Mouse (Mus musculus) thymus, adult 2 months (tissue): ENCODE results near the gene Mgat2. TPM values are rescaled to one million over a fixed set of nuclear protein-coding genes. Genes with fewer than 3 reads are reported as not detected.

Source experiments
- DNase-seq: peaks from one replicate; pipeline ENCODE4 v3.0.0; 2021
- H3K27ac ChIP-seq: fragments of 200-500 bp; 2 replicates; pipeline ENCODE4 v1.5.1; 2012; ENCODE audit warnings: low read length, control low read depth; ENCODE audit not compliant: control insufficient read depth, insufficient read depth
- H3K27me3 ChIP-seq: fragments of 200-500 bp; 2 replicates; pipeline ENCODE4 v1.6.1; 2012; ENCODE audit warnings: mild to moderate bottlenecking, low read length, moderate library complexity, mixed read lengths; ENCODE audit not compliant: control insufficient read depth, insufficient read depth
- H3K36me3 ChIP-seq: fragments of 200-500 bp; 2 replicates; pipeline ENCODE4 v1.6.1; 2012; ENCODE audit warnings: mild to moderate bottlenecking, low read length, moderate library complexity; ENCODE audit not compliant: control insufficient read depth, insufficient read depth
- H3K4me1 ChIP-seq: fragments of 200-500 bp; replicated peaks from 2 replicates; pipeline ENCODE4 v1.6.1; 2012; ENCODE audit warnings: low read length; ENCODE audit not compliant: control insufficient read depth, insufficient read depth
- H3K4me3 ChIP-seq: fragments of 200-500 bp; 2 replicates; pipeline ENCODE4 v1.5.1; 2012; ENCODE audit warnings: mild to moderate bottlenecking, low read length, control low read depth, moderate library complexity; ENCODE audit not compliant: control insufficient read depth, insufficient read depth
- CTCF ChIP-seq: fragments of 200-500 bp; IDR thresholded peaks from 2 replicates; pipeline ENCODE4 v1.5.1; 2012; ENCODE audit warnings: mild to moderate bottlenecking, control low read depth, low read length, moderate library complexity, borderline replicate concordance; ENCODE audit not compliant: control insufficient read depth, poor library complexity, insufficient read depth; ENCODE audit errors: extremely low read depth
- POLR2A ChIP-seq: fragments of 200-500 bp; IDR thresholded peaks from 2 replicates; pipeline ENCODE4 v1.6.1; 2012; ENCODE audit warnings: mild to moderate bottlenecking, low read length, control low read depth, moderate library complexity; ENCODE audit not compliant: control insufficient read depth, poor library complexity, insufficient read depth; ENCODE audit errors: extremely low read depth
- WGBS: fragments of 180-500 bp; shearing (Covaris S2); methylation state at CpG from one replicate; pipeline ENCODE4 v1.1.7; 2018; 5-methylcytosine and 5-hydroxymethylcytosine counted together
- polyA plus RNA-seq: library from polyadenylated mRNA; depleted of rRNA; stranded (reverse); fragments of >200 nt; gene quantifications from 2 replicates; pipeline ENCODE4 v1.2.3, GENCODE M21; 2012

Gene Mgat2
- polyA plus RNA-seq, 1 experiment, result 21.8 TPM

- no peaks in the 10 kb centered on the region for H3K27me3 ChIP-seq
- no peak overlapping the region for H3K27ac ChIP-seq
- TF ChIP-seq POLR2A, result no peak
- TF ChIP-seq CTCF, result no peak
- H3K4me3 ChIP-seq, result no peak overlapping the region
- no peak for DNase-seq
- peaks cover 9% of the 10 kb centered on the region for H3K36me3 ChIP-seq
- 89% methylated on average over 3 of the region's 3 CpGs for WGBS
- H3K4me1 ChIP-seq, result no peaks in the 10 kb centered on the region
Observed at GRCm38 (mm10) chr12:69177526-69177925, 6.4 kb upstream of the Mgat2 start.

- TF ChIP-seq POLR2A (no peak), CTCF (no peak)
- no peak for DNase-seq
- H3K27ac ChIP-seq, result no peak overlapping the region
- H3K4me3 ChIP-seq, result no peak overlapping the region
- H3K36me3 ChIP-seq, result peaks cover 9% of the 10 kb centered on the region
- H3K4me1 ChIP-seq, result peaks cover 4% of the 10 kb centered on the region; the same call in 1 of the 2 replicates
- H3K27me3 ChIP-seq, result no peaks in the 10 kb centered on the region
- WGBS, result 95% methylated on average over 12 of the region's 12 CpGs
Observed at GRCm38 (mm10) chr12:69179371-69179770, 4.6 kb upstream of the Mgat2 start.

- no peak overlapping the region for H3K4me3 ChIP-seq
- 95% methylated on average over 4 of the region's 4 CpGs for WGBS
- H3K27ac ChIP-seq, result no peak overlapping the region
- peaks cover 10% of the 10 kb centered on the region; the same call in 1 of the 2 replicates for H3K4me1 ChIP-seq
- H3K36me3 ChIP-seq, result peaks cover 4% of the 10 kb centered on the region
- TF ChIP-seq CTCF (no peak), POLR2A (no peak)
- DNase-seq, result no peak
- no peaks in the 10 kb centered on the region for H3K27me3 ChIP-seq
Observed at GRCm38 (mm10) chr12:69181800-69182199, 2.2 kb upstream of the Mgat2 start.

GRCm38 (mm10) chr12:69184342-69185295, 662 bp downstream of the Mgat2 start:
- WGBS, result under 1% methylated on average over 85 of the region's 86 CpGs
- H3K4me1 ChIP-seq, result peaks cover 10% of the 10 kb centered on the region; the same call in 1 of the 2 replicates
- peak overlapping the region; percentile 97 for H3K4me3 ChIP-seq
- peak overlapping the region; percentile 51; the same call in 1 of the 2 replicates for H3K27ac ChIP-seq
- DNase-seq, result no peak
- no peaks in the 10 kb centered on the region for H3K27me3 ChIP-seq
- H3K36me3 ChIP-seq, result peaks cover 10% of the 10 kb centered on the region
- TF ChIP-seq POLR2A (no peak), CTCF (no peak)

GRCm38 (mm10) chr12:69185371-69185770, 1.4 kb downstream of the Mgat2 start:
- WGBS, result 86% methylated on average over 7 of the region's 7 CpGs
- H3K4me1 ChIP-seq, result peaks cover 10% of the 10 kb centered on the region; the same call in 1 of the 2 replicates
- no peak overlapping the region for H3K4me3 ChIP-seq
- DNase-seq, result no peak
- no peaks in the 10 kb centered on the region for H3K27me3 ChIP-seq
- peaks cover 12% of the 10 kb centered on the region for H3K36me3 ChIP-seq
- no peak overlapping the region for H3K27ac ChIP-seq
- TF ChIP-seq CTCF (no peak), POLR2A (no peak)

- Histone ChIP-seq H3K4me3 (no peak overlapping the region), H3K27ac (no peak overlapping the region), H3K36me3 (peaks cover 18% of the 10 kb centered on the region), H3K4me1 (peaks cover 10% of the 10 kb centered on the region; the same call in 1 of the 2 replicates), H3K27me3 (no peaks in the 10 kb centered on the region)
- no peak for DNase-seq
- no peak for TF ChIP-seq POLR2A
- TF ChIP-seq CTCF, result no peak
- 46% methylated on average over 5 of the region's 5 CpGs for WGBS
Observed at GRCm38 (mm10) chr12:69186811-69187471, 3.0 kb downstream of the Mgat2 start.
